ENCODE assay signal across 7 mouse cellular contexts in genomic region chr7:27506765-27507370, GRCm38 (mm10). TPM values are rescaled to one million over a fixed set of nuclear protein-coding genes. Genes with fewer than 3 reads are reported as not detected.
DNase-seq lines count a peak whose midpoint lies in the region; ATAC-seq and TF ChIP-seq lines count a peak whose summit lies in the region.

No protein-coding gene starts in this region.

- H3K36me3 ChIP-seq in G1E (replicated peaks) = peaks cover 5% of the 10 kb centered on the region

- DNase-seq in 3T3-L1 (ENCODE audit: low read depth, low spot score) (peak; percentile 85), G1E (ENCODE audit: low spot score) (no peak)
- DNase-seq in gastrocnemius, postnatal 36 days = no peak
- DNase-seq in left cerebral cortex, postnatal 36 days (ENCODE audit: low spot score in 2 of 2) = no peak

- no peak for ATAC-seq in G1E (ENCODE audit: extremely low read depth, insufficient number of reproducible peaks, low FRiP score, poor library complexity, severe bottlenecking)
- ATAC-seq in hematopoietic stem cell, adult 5-6 weeks (replicated peaks in 1 of 2; ENCODE audit: insufficient read depth in 1 of 2, low FRiP score in 2 of 2, low TSS enrichment in 1 of 2, low read depth in 1 of 2, poor library complexity in 2 of 2, severe bottlenecking in 2 of 2) = peak; percentile 54 to 56
- ATAC-seq in megakaryocyte, adult 5-6 weeks (ENCODE audit: poor library complexity, severe bottlenecking) = peak; percentile 38; the same call in 1 of the 2 replicates
- ATAC-seq in CD4-positive, CD25-positive, alpha-beta regulatory T cell, adult 4 months = no peak

- intact Hi-C loops in gastrocnemius, postnatal 36 days (cut with DNase I) = no loop called here
- intact Hi-C loops in left cerebral cortex, postnatal 36 days (cut with DNase I) = no loop called here

- H3K9me3 ChIP-seq in G1E (replicated peaks) = no peaks in the 10 kb centered on the region

- H3K27me3 ChIP-seq in G1E (ENCODE audit: insufficient read depth, low read length) = no peaks in the 10 kb centered on the region

- TF ChIP-seq CTCF in G1E (IDR thresholded peaks at IDR 0.05; ENCODE audit: low read depth, low read length) = no peak

- H3K4me1 ChIP-seq in G1E (ENCODE audit: insufficient read depth, low read depth, low read length) = peaks cover 34% of the 10 kb centered on the region

- H3K4me3 ChIP-seq in G1E (ENCODE audit: low read depth, low read length) = peak overlapping the region; percentile 76; the same call in 1 of the 2 replicates

RNA-seq across cellular contexts. Expression of gene Prx, which starts 7.7 kb away (rescaled TPM):
- total RNA-seq in G1E (2014; fragmentation: Nextera tagmentation) (1.5 and 1.7 TPM in 2 replicates), G1E (2017) (0.93 and 1.3 TPM in 2 replicates)
- 2.3 and 2.7 TPM in 2 replicates for polyA plus RNA-seq in G1E (2012)
- 1.1 and 1.5 TPM in 2 replicates for total RNA-seq in hematopoietic stem cell, adult 5-6 weeks (2017)
- 0.05 and 0.16 TPM in 2 replicates for total RNA-seq in megakaryocyte, adult 5-6 weeks (2015)
- 0.22 TPM in 1 of 2 replicates, not detected in the other for total RNA-seq in megakaryocyte, adult 5-6 weeks (2017)
- polyA plus RNA-seq in CD4-positive, CD25-positive, alpha-beta regulatory T cell, adult 4 months (2017; shearing (Covaris generic)) = under 1 TPM; 0.22 to 0.62 TPM
- total RNA-seq in gastrocnemius, postnatal 36 days (2021) = 10 to 100 TPM in 1 of 2 experiments, 1 to 10 TPM in 1; 4.6 to 10.7 TPM
- total RNA-seq in left cerebral cortex, postnatal 36 days (2021) = under 1 TPM; 0.25 to 0.48 TPM

RNA-seq across cellular contexts. Expression of gene Hipk4, which starts 16.2 kb away (rescaled TPM):
- total RNA-seq in G1E (2014; fragmentation: Nextera tagmentation) (0.38 TPM in 1 of 2 replicates, not detected in the other), G1E (2017) (0.11 and 0.12 TPM in 2 replicates)
- polyA plus RNA-seq in G1E (2012) = 0.09 and 0.11 TPM in 2 replicates
- total RNA-seq in hematopoietic stem cell, adult 5-6 weeks (2017) = 0.31 TPM in 1 of 2 replicates, not detected in the other
- not detected in 2 replicates for total RNA-seq in megakaryocyte, adult 5-6 weeks (2015)
- not detected in 2 replicates for total RNA-seq in megakaryocyte, adult 5-6 weeks (2017)
- polyA plus RNA-seq in CD4-positive, CD25-positive, alpha-beta regulatory T cell, adult 4 months (2017; shearing (Covaris generic)) = under 1 TPM in 1 of 2 experiments, not detected in 1; 0.28 TPM
- total RNA-seq in gastrocnemius, postnatal 36 days (2021) = under 1 TPM; 0.07 to 0.08 TPM
- total RNA-seq in left cerebral cortex, postnatal 36 days (2021) = under 1 TPM in 1 of 2 experiments, not detected in 1; 0.22 TPM

RNA-seq across cellular contexts. Expression of gene Sertad1, which starts 20.2 kb away (rescaled TPM):
- 18.5 and 18.6 TPM in 2 replicates for total RNA-seq in G1E (2014; fragmentation: Nextera tagmentation)
- 62.3 and 63.1 TPM in 2 replicates for total RNA-seq in G1E (2017)
- 56.9 and 75.3 TPM in 2 replicates for polyA plus RNA-seq in G1E (2012)
- 23.3 and 25.8 TPM in 2 replicates for total RNA-seq in hematopoietic stem cell, adult 5-6 weeks (2017)
- 17.4 and 18.9 TPM in 2 replicates for total RNA-seq in megakaryocyte, adult 5-6 weeks (2015)
- total RNA-seq in megakaryocyte, adult 5-6 weeks (2017) = 11.2 and 19.7 TPM in 2 replicates
- polyA plus RNA-seq in CD4-positive, CD25-positive, alpha-beta regulatory T cell, adult 4 months (2017; shearing (Covaris generic)) = 10 to 100 TPM; 46.0 to 51.9 TPM
- 1 to 10 TPM; 7.1 to 8.8 TPM for total RNA-seq in gastrocnemius, postnatal 36 days (2021)
- total RNA-seq in left cerebral cortex, postnatal 36 days (2021) = 10 to 100 TPM; 17.2 to 20.0 TPM

RNA-seq across cellular contexts. Expression of gene Sertad3, which starts 33.3 kb away (rescaled TPM):
- total RNA-seq in G1E (2014; fragmentation: Nextera tagmentation) = 5.2 and 9.0 TPM in 2 replicates
- 15.8 and 18.1 TPM in 2 replicates for total RNA-seq in G1E (2017)
- 24.0 and 27.0 TPM in 2 replicates for polyA plus RNA-seq in G1E (2012)
- 9.7 and 16.8 TPM in 2 replicates for total RNA-seq in hematopoietic stem cell, adult 5-6 weeks (2017)
- 5.8 and 7.8 TPM in 2 replicates for total RNA-seq in megakaryocyte, adult 5-6 weeks (2015)
- total RNA-seq in megakaryocyte, adult 5-6 weeks (2017) = 11.1 and 11.6 TPM in 2 replicates
- 10 to 100 TPM; 50.9 to 60.1 TPM for polyA plus RNA-seq in CD4-positive, CD25-positive, alpha-beta regulatory T cell, adult 4 months (2017; shearing (Covaris generic))
- 1 to 10 TPM; 4.5 to 5.3 TPM for total RNA-seq in gastrocnemius, postnatal 36 days (2021)
- 1 to 10 TPM; 2.7 to 2.8 TPM for total RNA-seq in left cerebral cortex, postnatal 36 days (2021)

RNA-seq across cellular contexts. Expression of gene Pld3, which starts 46.1 kb away (rescaled TPM):
- total RNA-seq in G1E (2014; fragmentation: Nextera tagmentation) (10.5 and 16.0 TPM in 2 replicates), G1E (2017) (7.2 TPM in 2 replicates)
- 19.5 and 23.1 TPM in 2 replicates for polyA plus RNA-seq in G1E (2012)
- 15.2 and 18.9 TPM in 2 replicates for total RNA-seq in hematopoietic stem cell, adult 5-6 weeks (2017)
- total RNA-seq in megakaryocyte, adult 5-6 weeks (2015) = 7.7 and 19.6 TPM in 2 replicates
- total RNA-seq in megakaryocyte, adult 5-6 weeks (2017) = 6.6 and 8.0 TPM in 2 replicates
- polyA plus RNA-seq in CD4-positive, CD25-positive, alpha-beta regulatory T cell, adult 4 months (2017; shearing (Covaris generic)) = 100 to 1,000 TPM; 191 to 306 TPM
- total RNA-seq in gastrocnemius, postnatal 36 days (2021) = 10 to 100 TPM; 12.6 to 13.6 TPM
- total RNA-seq in left cerebral cortex, postnatal 36 days (2021) = 100 to 1,000 TPM; 818 to 936 TPM

Comparison
In these comparisons a context has a peak if more than half of its experiments do, and no peak if none do; other contexts are left out.
1. ATAC-seq: peak in hematopoietic stem cell, adult 5-6 weeks (2 of 2) and megakaryocyte, adult 5-6 weeks (single experiment); none in G1E (single experiment) and CD4-positive, CD25-positive, alpha-beta regulatory T cell, adult 4 months (single experiment).